ENCODE assay signal across 21 mouse cellular contexts in the genomic region with DNA sequence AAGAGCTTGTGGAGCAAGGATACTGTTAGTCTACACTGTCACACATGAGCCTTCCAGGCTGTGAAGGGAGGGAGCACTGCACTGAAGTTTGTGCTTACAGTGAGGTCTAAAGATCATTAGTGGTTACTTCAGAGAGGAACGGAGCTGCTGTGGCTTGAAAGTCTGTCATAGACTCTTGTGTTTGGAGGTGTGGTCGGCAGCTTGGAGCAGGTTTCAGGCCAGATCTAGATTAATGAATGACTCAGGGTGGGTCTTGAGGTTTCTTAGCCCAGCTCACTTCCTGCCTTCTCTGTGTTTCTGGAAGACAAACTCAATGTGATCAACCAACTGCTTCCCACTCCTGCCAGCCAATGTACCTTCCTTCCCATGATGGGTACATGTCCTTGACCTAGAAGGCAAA.
DNase-seq lines count a peak whose midpoint lies in the region; ATAC-seq and TF ChIP-seq lines count a peak whose summit lies in the region.
"Had no signal": no experiment of that assay in that cellular context is flagged by ENCODE, and none has a peak within 500 bp of the region (broad histone marks: within the 10 kb centered on the region; RNA-seq: fewer than 3 reads in every experiment).

No protein-coding gene starts in this region.

- no peaks in the 10 kb centered on the region for H3K4me1 ChIP-seq in lung, postnatal 0 days (ENCODE audit: insufficient read depth, low read depth, low read length)
- H3K4me1 ChIP-seq in intestine, postnatal 0 days (replicated peaks; ENCODE audit: control insufficient read depth, insufficient read depth, low read length) = peaks cover 3% of the 10 kb centered on the region; the same call in 1 of the 2 replicates
- no peaks in the 10 kb centered on the region for H3K4me1 ChIP-seq in stomach, postnatal 0 days (replicated peaks; ENCODE audit: control insufficient read depth, insufficient read depth)
- H3K4me1 ChIP-seq: forebrain, embryonic 12.5 days; hindbrain, embryonic 13.5 days; midbrain, embryonic 10.5 days had no signal

- no peaks in the 10 kb centered on the region for H3K9me3 ChIP-seq in lung, postnatal 0 days (ENCODE audit: low read length)
- H3K9me3 ChIP-seq in intestine, postnatal 0 days (ENCODE audit: control insufficient read depth) = no peaks in the 10 kb centered on the region
- H3K9me3 ChIP-seq in stomach, postnatal 0 days (ENCODE audit: control insufficient read depth, low read length) = no peaks in the 10 kb centered on the region
- H3K9me3 ChIP-seq: forebrain, embryonic 12.5 days; hindbrain, embryonic 13.5 days; midbrain, embryonic 10.5 days had no signal

- intact Hi-C loops in left cerebral cortex, postnatal 36 days (cut with DNase I) = loop anchor here (10.0 kb wide), 1 partner anchor 158 kb away; no protein-coding TSS in a partner anchor

- H3K4me2 ChIP-seq in lung, postnatal 0 days (replicated peaks; ENCODE audit: low read depth, low read length) = no peak overlapping the region
- no peak overlapping the region for H3K4me2 ChIP-seq in intestine, postnatal 0 days (replicated peaks; ENCODE audit: low read depth)
- H3K4me2 ChIP-seq in stomach, postnatal 0 days (replicated peaks; ENCODE audit: low read depth) = no peak overlapping the region
- H3K4me2 ChIP-seq: forebrain, embryonic 12.5 days; hindbrain, embryonic 13.5 days had no signal

- 14% methylated on average over 2 of the region's 2 CpGs for WGBS in lung, postnatal 0 days
- WGBS in intestine, postnatal 0 days = 13% methylated on average over 2 of the region's 2 CpGs
- 33% methylated on average over 2 of the region's 2 CpGs for WGBS in stomach, postnatal 0 days

- no peak for TF ChIP-seq CTCF in lung, postnatal 0 days (IDR thresholded peaks at IDR 0.05)
- TF ChIP-seq CTCF in intestine, postnatal 0 days (IDR thresholded peaks at IDR 0.05; ENCODE audit: low read depth) = no peak
- no peak for TF ChIP-seq CTCF in stomach, postnatal 0 days (IDR thresholded peaks at IDR 0.05; ENCODE audit: low read depth)

- no peaks in the 10 kb centered on the region for H3K27me3 ChIP-seq in lung, postnatal 0 days (replicated peaks; ENCODE audit: insufficient read depth, low read length)
- no peaks in the 10 kb centered on the region for H3K27me3 ChIP-seq in intestine, postnatal 0 days (replicated peaks; ENCODE audit: control insufficient read depth, insufficient read depth, low read length)
- H3K27me3 ChIP-seq in stomach, postnatal 0 days (ENCODE audit: control insufficient read depth, insufficient read depth, low read length) = no peaks in the 10 kb centered on the region
- H3K27me3 ChIP-seq: forebrain, embryonic 12.5 days had no signal

- DNase-seq in lung, postnatal 0 days (ENCODE audit: low spot score) = peak; percentile 66
- no peak for DNase-seq in lung, postnatal 36 days
- peak; percentile 46 for DNase-seq in stomach, postnatal 0 days (ENCODE audit: low spot score)
- DNase-seq in left cerebral cortex, postnatal 36 days (ENCODE audit: low spot score in 2 of 2) = no peak
- DNase-seq in right cerebral cortex, postnatal 4 days = no peak
- DNase-seq: adrenal gland, postnatal 14 days; cerebellum, postnatal 36 days; heart, postnatal 10 days; kidney, adult 2 months; kidney, postnatal 10 days; liver; lung, postnatal 14 days; right cerebral cortex, postnatal 25 days; thymus, postnatal 25 days had no signal

- ATAC-seq in lung, postnatal 0 days = peak; percentile 11; the same call in 1 of the 2 replicates
- peak; percentile 90 for ATAC-seq in common myeloid progenitor, adult 5-6 weeks (replicated peaks; ENCODE audit: low read depth, poor library complexity, severe bottlenecking)
- peak; percentile 56 for ATAC-seq in intestine, postnatal 0 days
- peak; percentile 77 for ATAC-seq in stomach, postnatal 0 days (ENCODE audit: low FRiP score, low TSS enrichment)
- ATAC-seq in activated CD4-positive, CD25-positive, alpha-beta regulatory T cell, adult 4 months = no peak

- no peak overlapping the region for H3K27ac ChIP-seq in lung, postnatal 0 days (ENCODE audit: low read length)
- no peak overlapping the region for H3K27ac ChIP-seq in intestine, postnatal 0 days (ENCODE audit: low read depth, low read length)
- H3K27ac ChIP-seq in stomach, postnatal 0 days (replicated peaks) = no peak overlapping the region
- H3K27ac ChIP-seq: forebrain, embryonic 12.5 days; hindbrain, embryonic 13.5 days; layer of hippocampus, adult 2 months; midbrain, embryonic 10.5 days had no signal

- H3K36me3 ChIP-seq in lung, postnatal 0 days (ENCODE audit: insufficient read depth, low read length) = no peaks in the 10 kb centered on the region
- H3K36me3 ChIP-seq in intestine, postnatal 0 days (ENCODE audit: control insufficient read depth, insufficient read depth) = no peaks in the 10 kb centered on the region
- H3K36me3 ChIP-seq in stomach, postnatal 0 days (ENCODE audit: control insufficient read depth, insufficient read depth, low read length) = no peaks in the 10 kb centered on the region
- H3K36me3 ChIP-seq: forebrain, embryonic 12.5 days; hindbrain, embryonic 13.5 days; midbrain, embryonic 10.5 days had no signal

- TF ChIP-seq EP300 in lung, postnatal 0 days (IDR thresholded peaks at IDR 0.05) = peak; percentile 65
- TF ChIP-seq EP300 in stomach, postnatal 0 days (optimal IDR thresholded peaks at IDR 0.05) = no peak

- H3K4me3 ChIP-seq in lung, postnatal 0 days (ENCODE audit: low read depth, low read length) = no peak overlapping the region
- no peak overlapping the region for H3K4me3 ChIP-seq in intestine, postnatal 0 days (ENCODE audit: low read depth, low read length)
- no peak overlapping the region for H3K4me3 ChIP-seq in stomach, postnatal 0 days (ENCODE audit: low read depth, low read length)
- H3K4me3 ChIP-seq: forebrain, embryonic 12.5 days; hindbrain, embryonic 13.5 days; layer of hippocampus, adult 2 months; midbrain, embryonic 10.5 days had no signal

- H3K9ac ChIP-seq in lung, postnatal 0 days (replicated peaks; ENCODE audit: low read depth) = no peak overlapping the region
- H3K9ac ChIP-seq in intestine, postnatal 0 days (ENCODE audit: low read depth, low read length) = no peak overlapping the region
- no peak overlapping the region for H3K9ac ChIP-seq in stomach, postnatal 0 days (ENCODE audit: low read length)
- H3K9ac ChIP-seq: forebrain, embryonic 12.5 days; hindbrain, embryonic 13.5 days had no signal

Comparison
In these comparisons a context has a peak if more than half of its experiments do, and no peak if none do; other contexts are left out.
1. DNase-seq: peak in lung, postnatal 0 days (single experiment) and stomach, postnatal 0 days (single experiment); none in lung, postnatal 36 days (single experiment), left cerebral cortex, postnatal 36 days (0 of 2) and right cerebral cortex, postnatal 4 days (single experiment).